Mouse (Mus musculus) limb, embryonic 14.5 days (tissue): Measurements from ENCODE around the gene Ltn1. TPM values are rescaled to one million over a fixed set of nuclear protein-coding genes. Genes with fewer than 3 reads are reported as not detected.

Source experiments
- ATAC-seq: fragments of 200-750 bp; cut with Nextera tagmentation; 2 replicates; pipeline ENCODE4 v1.8.0; 2017; ENCODE audit warnings: low read depth, moderate number of reproducible peaks, moderate TSS enrichment; ENCODE audit not compliant: low FRiP score
- DNase-seq: peaks from one replicate; pipeline ENCODE4 v3.0.0-alpha.2; 2015; ENCODE audit warnings: low spot score
- H3K27ac ChIP-seq: fragments of 300-500 bp; sonication (generic); replicated peaks from 2 replicates; pipeline ENCODE4 v1.5.1; 2014; ENCODE audit warnings: low read depth, mild to moderate bottlenecking, low read length, moderate library complexity, mixed read lengths
- H3K27me3 ChIP-seq: fragments of 300-500 bp; sonication (generic); 2 replicates; pipeline ENCODE4 v1.6.1; 2014; ENCODE audit warnings: low read length, mixed read lengths; ENCODE audit not compliant: control insufficient read depth, insufficient read depth
- H3K36me3 ChIP-seq: fragments of 300-500 bp; sonication (generic); 2 replicates; pipeline ENCODE4 v1.6.1; 2014; ENCODE audit warnings: mild to moderate bottlenecking, low read length, moderate library complexity, mixed read lengths; ENCODE audit not compliant: control insufficient read depth, insufficient read depth
- H3K4me1 ChIP-seq: fragments of 300-500 bp; sonication (generic); 2 replicates; pipeline ENCODE4 v1.6.1; 2014; ENCODE audit warnings: antibody characterized with exemption, low read length, mixed read lengths; ENCODE audit not compliant: control insufficient read depth, insufficient read depth
- H3K4me2 ChIP-seq: fragments of 300-500 bp; sonication (generic); replicated peaks from 2 replicates; pipeline ENCODE4 v1.6.1; 2014; ENCODE audit warnings: low read depth, mild to moderate bottlenecking, low read length, moderate library complexity; ENCODE audit not compliant: severe bottlenecking
- H3K4me3 ChIP-seq: fragments of 300-500 bp; sonication (generic); replicated peaks from 2 replicates; pipeline ENCODE4 v1.5.1; 2014; ENCODE audit warnings: low read length
- H3K9ac ChIP-seq: fragments of 300-500 bp; sonication (generic); 2 replicates; pipeline ENCODE4 v1.6.1; 2014; ENCODE audit warnings: mild to moderate bottlenecking, low read depth, low read length, moderate library complexity; ENCODE audit not compliant: severe bottlenecking
- H3K9me3 ChIP-seq: fragments of 300-500 bp; sonication (generic); 2 replicates; pipeline ENCODE4 v1.6.1; 2016; ENCODE audit warnings: low read length; ENCODE audit not compliant: control insufficient read depth
- POLR2A ChIP-seq: fragments of 200-500 bp; IDR thresholded peaks from 2 replicates; pipeline ENCODE4 v1.8.0; 2012; ENCODE audit warnings: inconsistent platforms, mild to moderate bottlenecking, moderate library complexity, borderline replicate concordance; ENCODE audit not compliant: insufficient read depth, insufficient read length; ENCODE audit errors: extremely low read depth
- WGBS: fragments of 180-500 bp; shearing (Covaris S2); extraction: QIAGEN DNeasy Blood & Tissue Kit; methylation state at CpG from one replicate; pipeline ENCODE4 v1.1.7; 2014; 5-methylcytosine and 5-hydroxymethylcytosine counted together
- polyA plus RNA-seq, 2 experiments: library from polyadenylated mRNA; depleted of rRNA in 1 of 2; stranded (reverse) in 1 of 2; unstranded in 1 of 2; fragments of >200 nt; fragmentation: Nextera tagmentation in 1 of 2; extraction: Ambion mirVana in 1 of 2; gene quantifications; 2 replicates each; pipeline versions ENCODE4 v1.2.1 to v1.2.3; 2012 to 2014

Gene Ltn1
- polyA plus RNA-seq, 2 experiments, result 15.9 to 28.5 TPM

DNA sequence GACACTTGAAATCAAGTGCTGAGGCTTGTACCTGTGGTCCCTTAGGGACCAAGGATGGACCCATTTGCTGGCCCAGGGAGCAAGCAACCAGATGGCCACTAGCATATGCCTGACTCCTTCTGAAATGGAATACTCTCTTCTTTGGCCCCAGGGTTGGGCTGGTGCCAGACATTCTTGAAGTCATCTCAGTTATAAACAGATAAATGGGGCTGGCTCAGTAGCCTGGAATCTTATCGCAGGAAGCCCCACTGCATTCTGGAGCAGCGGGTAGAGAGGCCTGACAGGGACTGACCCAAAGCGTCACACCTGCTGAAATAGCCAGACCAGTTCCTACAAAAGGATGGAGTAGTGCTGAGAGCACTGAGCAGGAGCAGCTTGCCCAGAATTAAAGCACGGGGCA, 68.2 kb downstream of the Ltn1 start:
- no peak for TF ChIP-seq POLR2A
- no peak for ATAC-seq
- Histone ChIP-seq H3K27ac (no peak overlapping the region), H3K27me3 (no peaks in the 10 kb centered on the region), H3K4me1 (no peaks in the 10 kb centered on the region), H3K4me3 (no peak overlapping the region), H3K9ac (no peak overlapping the region), H3K36me3 (peaks cover 50% of the 10 kb centered on the region), H3K4me2 (no peak overlapping the region), H3K9me3 (no peaks in the 10 kb centered on the region)
- no peak for DNase-seq
- 91% methylated on average over 4 of the region's 4 CpGs for WGBS

DNA sequence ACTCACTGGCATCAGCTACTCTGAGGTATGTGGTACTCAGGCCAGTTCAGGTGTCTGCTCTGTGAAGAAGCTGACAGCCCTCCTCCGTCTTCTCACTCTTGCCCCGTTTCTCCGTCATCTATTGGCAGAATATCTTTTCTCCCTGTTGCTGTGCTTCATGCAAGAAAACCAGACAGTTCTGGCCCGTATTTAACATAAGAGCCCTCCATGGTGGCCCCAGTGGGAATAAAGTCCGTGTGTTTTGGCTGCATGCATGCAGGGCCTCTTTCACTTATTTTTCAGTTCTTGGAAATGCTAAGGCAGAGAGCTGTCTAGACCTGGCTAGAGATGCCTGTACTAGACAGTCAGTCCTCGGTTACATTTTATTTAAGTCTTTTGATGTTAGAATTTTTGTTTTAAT, 72.3 kb downstream of the Ltn1 start:
- no peak overlapping the region for H3K4me3 ChIP-seq
- ATAC-seq (no peak), DNase-seq (no peak)
- H3K27me3 ChIP-seq, result no peaks in the 10 kb centered on the region
- no peaks in the 10 kb centered on the region for H3K9me3 ChIP-seq
- no peak overlapping the region for H3K4me2 ChIP-seq
- H3K9ac ChIP-seq, result no peak overlapping the region
- H3K36me3 ChIP-seq, result peaks cover 56% of the 10 kb centered on the region
- H3K4me1 ChIP-seq, result 0 out of 2 replicates have a peak, but pooled peaks cover under 1% of the 10 kb centered on the region
- no peak overlapping the region for H3K27ac ChIP-seq
- no peak for TF ChIP-seq POLR2A
- WGBS, result 86% methylated on average over 6 of the region's 6 CpGs

DNA sequence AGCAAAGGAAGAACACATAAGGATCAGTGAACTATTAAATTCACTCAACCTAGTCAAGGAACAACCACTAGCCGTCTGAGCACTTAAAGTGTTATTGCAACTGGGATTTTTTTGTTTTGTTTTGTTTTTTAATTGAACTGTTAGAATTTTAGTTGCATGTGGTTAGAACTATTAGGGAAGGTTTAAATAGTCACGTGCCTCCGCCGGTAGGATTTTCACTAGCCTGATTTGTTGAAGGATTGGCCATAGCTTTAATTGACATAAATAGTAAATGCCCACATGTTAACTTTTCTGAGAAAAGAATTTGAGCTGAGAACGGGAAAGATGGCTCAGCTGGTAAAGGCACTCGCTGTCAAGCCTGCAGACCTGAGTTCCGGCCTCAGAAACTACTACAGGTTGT, 77.7 kb downstream of the Ltn1 start:
- DNase-seq (no peak), ATAC-seq (no peak)
- H3K4me3 ChIP-seq, result peak overlapping the region; percentile 56
- H3K27ac ChIP-seq, result no peak overlapping the region
- peaks cover 5% of the 10 kb centered on the region; the same call in 1 of the 2 replicates for H3K9me3 ChIP-seq
- H3K4me1 ChIP-seq, result 0 out of 2 replicates have a peak, but pooled peaks cover 5% of the 10 kb centered on the region
- no peaks in the 10 kb centered on the region for H3K27me3 ChIP-seq
- no peak for TF ChIP-seq POLR2A
- WGBS, result 74% methylated on average over 7 of the region's 7 CpGs
- peaks cover 27% of the 10 kb centered on the region for H3K36me3 ChIP-seq
- H3K4me2 ChIP-seq, result peak overlapping the region; percentile 47
- no peak overlapping the region for H3K9ac ChIP-seq

DNA sequence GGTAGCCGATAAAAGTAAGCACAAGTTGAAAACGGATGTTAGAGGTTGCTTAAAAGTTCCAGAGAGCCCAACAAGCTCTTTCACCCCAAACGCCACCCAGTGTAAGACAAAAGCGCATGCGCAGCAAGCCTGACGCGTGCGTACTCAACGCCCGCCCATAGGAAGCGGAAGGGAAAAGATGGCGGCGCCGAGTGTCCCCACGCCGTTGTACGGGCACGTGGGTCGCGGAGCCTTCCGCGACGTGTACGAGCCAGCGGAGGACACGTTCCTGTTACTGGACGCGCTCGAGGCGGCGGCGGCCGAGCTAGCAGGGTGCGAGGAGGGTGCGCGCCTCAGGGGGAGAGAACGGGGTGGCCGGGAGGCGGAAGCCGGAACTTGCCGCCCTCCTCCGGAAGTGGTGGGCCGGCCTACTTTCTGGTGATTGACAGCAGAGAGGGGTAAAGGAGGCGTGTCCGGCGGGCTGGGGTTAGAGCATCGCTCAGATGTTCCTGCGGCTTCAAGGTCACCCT, 78.3 kb downstream of the Ltn1 start, which contains the start of gene N6amt1:
Gene N6amt1 (plus strand): TSS at position 111 of the 509 bp plus-strand sequence.
- H3K9ac ChIP-seq, result peak within 1 kb of the TSS; percentile 67
- H3K27ac ChIP-seq, result peak within 1 kb of the TSS; percentile 88
- peak; percentile 95 for DNase-seq
- peaks cover 5% of the 10 kb centered on the region; the same call in 1 of the 2 replicates for H3K9me3 ChIP-seq
- H3K36me3 ChIP-seq, result peaks cover 24% of the 10 kb centered on the region
- 0 out of 2 replicates have a peak, but pooled peaks cover 5% of the 10 kb centered on the region for H3K4me1 ChIP-seq
- under 1% methylated on average over 39 of the region's 48 CpGs for WGBS
- no peaks in the 10 kb centered on the region for H3K27me3 ChIP-seq
- ATAC-seq, result peak; percentile 99
- H3K4me2 ChIP-seq, result peak within 1 kb of the TSS; percentile 47
- peak within 1 kb of the TSS; percentile 56 for H3K4me3 ChIP-seq
- peak; percentile 78; the same call in 1 of the 2 replicates for TF ChIP-seq POLR2A

DNA sequence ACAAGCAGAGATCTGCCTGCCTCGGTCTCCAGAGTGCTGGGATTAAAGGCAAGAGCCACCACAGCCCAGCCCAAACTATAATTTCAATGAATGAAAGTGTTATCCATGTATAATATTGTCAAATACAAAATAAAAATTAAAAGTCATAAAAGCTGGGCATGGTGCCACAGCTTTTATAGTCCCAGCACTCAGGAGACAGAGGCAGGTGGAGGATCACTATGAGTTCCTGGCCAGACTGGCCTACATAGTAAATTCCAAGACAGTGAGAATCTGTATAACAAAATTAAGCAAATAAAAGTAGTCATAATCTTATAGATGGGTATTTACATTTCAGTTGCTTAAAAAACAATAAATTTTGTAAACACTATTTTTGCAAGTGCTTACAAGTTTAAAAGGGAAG, 78.8 kb downstream of the Ltn1 start:
- Histone ChIP-seq H3K27me3 (no peaks in the 10 kb centered on the region), H3K9ac (no peak overlapping the region), H3K4me3 (peak overlapping the region; percentile 56), H3K4me1 (0 out of 2 replicates have a peak, but pooled peaks cover 5% of the 10 kb centered on the region), H3K36me3 (peaks cover 18% of the 10 kb centered on the region), H3K9me3 (peaks cover 5% of the 10 kb centered on the region; the same call in 1 of the 2 replicates), H3K4me2 (peak overlapping the region; percentile 47; the same call in 1 of the 2 replicates), H3K27ac (peak overlapping the region; percentile 88)
- ATAC-seq (no peak), DNase-seq (peak; percentile 13)
- TF ChIP-seq POLR2A, result no peak
- WGBS, result 95% methylated on average over 1 of the region's 1 CpGs
